Mouse (Mus musculus): ENCODE results near the gene Cald1. TPM values are rescaled to one million over a fixed set of nuclear protein-coding genes. Genes with fewer than 3 reads are reported as not detected.

Gene Cald1
- polyA plus RNA-seq, 1 experiment from 2014 or later = 70.4 TPM

GRCm38 (mm10) chr6:34590716-34591115, 7.6 kb upstream of the Cald1 start:
- DNase-seq = no peak
- WGBS (ENCODE audit: insufficient replicate concordance) = 79% methylated on average over 9 of the region's 9 CpGs
- no peaks in the 10 kb centered on the region for H3K36me3 ChIP-seq
- H3K27ac ChIP-seq = no peak overlapping the region
- no peak for ATAC-seq (ENCODE audit: low read depth)
- no peaks in the 10 kb centered on the region for H3K4me1 ChIP-seq (replicated peaks)
- no peak overlapping the region for H3K9ac ChIP-seq
- no peak overlapping the region for H3K4me2 ChIP-seq
- no peaks in the 10 kb centered on the region for H3K9me3 ChIP-seq (replicated peaks)
- no peak overlapping the region for H3K4me3 ChIP-seq (replicated peaks)
- no peaks in the 10 kb centered on the region for H3K27me3 ChIP-seq

- DNase-seq = no peak
These were observed 4.9 kb upstream of the Cald1 start for GRCm38 (mm10) chr6:34593353-34593752.

GRCm38 (mm10) chr6:34597316-34597715, 984 bp upstream of the Cald1 start:
- Histone ChIP-seq H3K27ac (no peak overlapping the region), H3K4me3 (replicated peaks) (no peak overlapping the region), H3K4me2 (no peak overlapping the region), H3K9ac (no peak overlapping the region), H3K27me3 (peaks cover 6% of the 10 kb centered on the region; the same call in 1 of the 2 replicates), H3K4me1 (replicated peaks) (no peaks in the 10 kb centered on the region), H3K36me3 (no peaks in the 10 kb centered on the region), H3K9me3 (replicated peaks) (no peaks in the 10 kb centered on the region)
- no peak for DNase-seq
- ATAC-seq (ENCODE audit: low read depth) = no peak
- WGBS (ENCODE audit: insufficient replicate concordance) = 57% methylated on average over 3 of the region's 3 CpGs

More at GRCm38 (mm10) chr6:34593353-34593752, 4.9 kb upstream of the Cald1 start:
- H3K4me1 ChIP-seq (replicated peaks) = no peaks in the 10 kb centered on the region
- no peaks in the 10 kb centered on the region for H3K9me3 ChIP-seq (replicated peaks)
- no peak overlapping the region for H3K4me3 ChIP-seq (replicated peaks)
- no peak overlapping the region for H3K4me2 ChIP-seq
- no peaks in the 10 kb centered on the region for H3K27me3 ChIP-seq
- 64% methylated on average over 1 of the region's 1 CpGs for WGBS (ENCODE audit: insufficient replicate concordance)
- no peak overlapping the region for H3K9ac ChIP-seq
- no peaks in the 10 kb centered on the region for H3K36me3 ChIP-seq
- ATAC-seq (ENCODE audit: low read depth) = no peak
- no peak overlapping the region for H3K27ac ChIP-seq

GRCm38 (mm10) chr6:34599171-34599570, 871 bp downstream of the Cald1 start:
- peak overlapping the region; percentile 35; the same call in 1 of the 2 replicates for H3K4me3 ChIP-seq (replicated peaks)
- H3K27me3 ChIP-seq = peaks cover 6% of the 10 kb centered on the region; the same call in 1 of the 2 replicates
- 64% methylated on average over 9 of the region's 9 CpGs for WGBS (ENCODE audit: insufficient replicate concordance)
- H3K27ac ChIP-seq = no peak overlapping the region
- no peaks in the 10 kb centered on the region for H3K36me3 ChIP-seq
- H3K9ac ChIP-seq = peak overlapping the region; percentile 33; the same call in 1 of the 2 replicates
- H3K4me1 ChIP-seq (replicated peaks) = no peaks in the 10 kb centered on the region
- H3K4me2 ChIP-seq = peak overlapping the region; percentile 23
- no peak for DNase-seq
- no peaks in the 10 kb centered on the region for H3K9me3 ChIP-seq (replicated peaks)
- no peak for ATAC-seq (ENCODE audit: low read depth)

- peak overlapping the region; percentile 23 for H3K4me2 ChIP-seq
- no peaks in the 10 kb centered on the region for H3K9me3 ChIP-seq (replicated peaks)
- DNase-seq = no peak
- no peaks in the 10 kb centered on the region for H3K36me3 ChIP-seq
- no peaks in the 10 kb centered on the region for H3K4me1 ChIP-seq (replicated peaks)
- H3K4me3 ChIP-seq (replicated peaks) = peak overlapping the region; percentile 35; the same call in 1 of the 2 replicates
- H3K9ac ChIP-seq = peak overlapping the region; percentile 33; the same call in 1 of the 2 replicates
- WGBS (ENCODE audit: insufficient replicate concordance) = 50% methylated on average over 10 of the region's 10 CpGs
- peaks cover 6% of the 10 kb centered on the region; the same call in 1 of the 2 replicates for H3K27me3 ChIP-seq
- H3K27ac ChIP-seq = no peak overlapping the region
- ATAC-seq (ENCODE audit: low read depth) = no peak
These were observed 1.4 kb downstream of the Cald1 start for GRCm38 (mm10) chr6:34599631-34600111.

- peaks cover 6% of the 10 kb centered on the region; the same call in 1 of the 2 replicates for H3K27me3 ChIP-seq
- H3K4me3 ChIP-seq (replicated peaks) = no peak overlapping the region
- 56% methylated on average over 4 of the region's 4 CpGs for WGBS (ENCODE audit: insufficient replicate concordance)
- no peak overlapping the region for H3K4me2 ChIP-seq
- H3K9me3 ChIP-seq (replicated peaks) = no peaks in the 10 kb centered on the region
- no peak for ATAC-seq (ENCODE audit: low read depth)
- no peak for DNase-seq
- no peak overlapping the region for H3K9ac ChIP-seq
- no peaks in the 10 kb centered on the region for H3K4me1 ChIP-seq (replicated peaks)
- H3K36me3 ChIP-seq = no peaks in the 10 kb centered on the region
- no peak overlapping the region for H3K27ac ChIP-seq
These were observed 2.5 kb downstream of the Cald1 start for GRCm38 (mm10) chr6:34600850-34601249.

- no peak overlapping the region for H3K9ac ChIP-seq
- no peak overlapping the region for H3K4me3 ChIP-seq (replicated peaks)
- H3K9me3 ChIP-seq (replicated peaks) = no peaks in the 10 kb centered on the region
- no peak overlapping the region for H3K4me2 ChIP-seq
- H3K4me1 ChIP-seq (replicated peaks) = peaks cover 5% of the 10 kb centered on the region; the same call in 1 of the 2 replicates
- no peak overlapping the region for H3K27ac ChIP-seq
- DNase-seq (no peak), ATAC-seq (ENCODE audit: low read depth) (no peak)
- peaks cover 6% of the 10 kb centered on the region; the same call in 1 of the 2 replicates for H3K27me3 ChIP-seq
- 46% methylated on average over 2 of the region's 2 CpGs for WGBS (ENCODE audit: insufficient replicate concordance)
- H3K36me3 ChIP-seq = no peaks in the 10 kb centered on the region
These were observed 3.8 kb downstream of the Cald1 start for GRCm38 (mm10) chr6:34602091-34602490.

GRCm38 (mm10) chr6:34606407-34606806, 8.1 kb downstream of the Cald1 start:
- Histone ChIP-seq H3K27ac (no peak overlapping the region), H3K4me2 (no peak overlapping the region), H3K27me3 (no peaks in the 10 kb centered on the region), H3K9ac (no peak overlapping the region), H3K9me3 (replicated peaks) (no peaks in the 10 kb centered on the region), H3K4me3 (replicated peaks) (no peak overlapping the region), H3K36me3 (no peaks in the 10 kb centered on the region), H3K4me1 (replicated peaks) (peaks cover 36% of the 10 kb centered on the region)
- no peak for ATAC-seq (ENCODE audit: low read depth)
- no peak for DNase-seq
- WGBS (ENCODE audit: insufficient replicate concordance) = 40% methylated on average over 4 of the region's 4 CpGs

GRCm38 (mm10) chr6:34608603-34609002, 10.3 kb downstream of the Cald1 start:
- no peaks in the 10 kb centered on the region for H3K27me3 ChIP-seq
- 56% methylated on average over 3 of the region's 3 CpGs for WGBS (ENCODE audit: insufficient replicate concordance)
- ATAC-seq (ENCODE audit: low read depth) (no peak), DNase-seq (no peak)
- H3K36me3 ChIP-seq = no peaks in the 10 kb centered on the region
- H3K4me2 ChIP-seq = no peak overlapping the region
- H3K9me3 ChIP-seq (replicated peaks) = no peaks in the 10 kb centered on the region
- H3K4me3 ChIP-seq (replicated peaks) = no peak overlapping the region
- no peak overlapping the region for H3K9ac ChIP-seq
- H3K27ac ChIP-seq = no peak overlapping the region
- H3K4me1 ChIP-seq (replicated peaks) = peaks cover 37% of the 10 kb centered on the region

- no peak overlapping the region for H3K4me3 ChIP-seq (replicated peaks)
- no peaks in the 10 kb centered on the region for H3K9me3 ChIP-seq (replicated peaks)
- peak overlapping the region; percentile 53 for H3K27ac ChIP-seq
- H3K4me1 ChIP-seq (replicated peaks) = peaks cover 37% of the 10 kb centered on the region
- 9% methylated on average over 23 of the region's 24 CpGs for WGBS (ENCODE audit: insufficient replicate concordance)
- H3K36me3 ChIP-seq = no peaks in the 10 kb centered on the region
- peak overlapping the region; percentile 23 for H3K4me2 ChIP-seq
- ATAC-seq (ENCODE audit: low read depth) (peak; percentile 39), DNase-seq (no peak)
- H3K9ac ChIP-seq = no peak overlapping the region
- no peaks in the 10 kb centered on the region for H3K27me3 ChIP-seq
These were observed 11.9 kb downstream of the Cald1 start for GRCm38 (mm10) chr6:34609892-34610829.

GRCm38 (mm10) chr6:34613122-34613521, 14.8 kb downstream of the Cald1 start:
- 72% methylated on average over 5 of the region's 5 CpGs for WGBS (ENCODE audit: insufficient replicate concordance)
- Histone ChIP-seq H3K9me3 (replicated peaks) (no peaks in the 10 kb centered on the region), H3K4me1 (replicated peaks) (peaks cover 27% of the 10 kb centered on the region), H3K27me3 (no peaks in the 10 kb centered on the region), H3K4me2 (no peak overlapping the region), H3K9ac (no peak overlapping the region), H3K27ac (no peak overlapping the region), H3K4me3 (replicated peaks) (no peak overlapping the region), H3K36me3 (no peaks in the 10 kb centered on the region)
- ATAC-seq (ENCODE audit: low read depth) = no peak
- no peak for DNase-seq

All from liver, embryonic 13.5 days (tissue).